Mouse (Mus musculus) CH12.LX (cell line): ENCODE measurements around the gene Tas2r113. TPM values are rescaled to one million over a fixed set of nuclear protein-coding genes. Genes with fewer than 3 reads are reported as not detected.

Experiments
- DNase-seq: peaks from one replicate; pipeline ENCODE4 v3.0.0-alpha.2; 2013; ENCODE audit errors: extremely low read depth
- H3K27ac ChIP-seq: 2 replicates; pipeline ENCODE4 v1.5.1; 2012; ENCODE audit warnings: low read depth, mild to moderate bottlenecking, control low read depth, moderate library complexity; ENCODE audit not compliant: insufficient read depth
- H3K27me3 ChIP-seq: replicated peaks from 2 replicates; pipeline ENCODE3; 2012; ENCODE audit warnings: inconsistent platforms
- H3K36me3 ChIP-seq, 2 experiments: replicated peaks in 1 of 2; 2 replicates each; pipeline versions ENCODE3 to v1.6.1; 2012; ENCODE audit warnings: inconsistent platforms in 1 of 2, low read length in 1 of 2, mild to moderate bottlenecking in 1 of 2, mixed read lengths in 1 of 2, moderate library complexity in 1 of 2; ENCODE audit not compliant: control insufficient read depth in 1 of 2, insufficient read depth in 1 of 2
- H3K4me1 ChIP-seq, 2 experiments: 2 replicates each; pipeline ENCODE4 v1.6.1; 2012; ENCODE audit warnings: inconsistent platforms in 1 of 2, moderate library complexity in 1 of 2; ENCODE audit not compliant: insufficient read depth in 2 of 2, control insufficient read depth in 1 of 2
- H3K4me2 ChIP-seq: 2 replicates; pipeline ENCODE4 v1.6.1; 2012; ENCODE audit warnings: low read depth, mild to moderate bottlenecking, control low read depth; ENCODE audit not compliant: poor library complexity, insufficient read depth, severe bottlenecking
- H3K4me3 ChIP-seq, 3 experiments: fragments of 150-350 bp in 1 of 3; sonication (generic) in 1 of 3; replicated peaks in 1 of 3; 2 replicates each; pipeline versions ENCODE3 to v1.5.1; 2011 to 2012; ENCODE audit warnings: low read depth in 2 of 3, low read length in 2 of 3, mild to moderate bottlenecking in 2 of 3, moderate library complexity in 2 of 3, control low read depth in 1 of 3, improper control_type of control experiment in 1 of 3, inconsistent platforms in 1 of 3, mixed read lengths in 1 of 3; ENCODE audit not compliant: poor library complexity in 1 of 3
- H3K79me2 ChIP-seq: replicated peaks from 2 replicates; pipeline ENCODE4 v1.6.1; 2012; ENCODE audit warnings: mild to moderate bottlenecking, moderate library complexity; ENCODE audit not compliant: control insufficient read depth, poor library complexity, insufficient read depth, severe bottlenecking; ENCODE audit errors: extremely low read depth
- H3K9ac ChIP-seq: 2 replicates; pipeline ENCODE4 v1.6.1; 2012; ENCODE audit warnings: low read depth, mild to moderate bottlenecking, control low read depth, moderate library complexity; ENCODE audit not compliant: insufficient read depth
- H3K9me3 ChIP-seq: replicated peaks from 2 replicates; pipeline ENCODE3; 2012; ENCODE audit warnings: low read length, inconsistent platforms, mixed read lengths
- CHD1 ChIP-seq: IDR thresholded peaks from 2 replicates; pipeline ENCODE4 v1.6.1; 2012; ENCODE audit warnings: low read depth, low read length, improper control_type of control experiment, inconsistent platforms
- CHD2 ChIP-seq: IDR thresholded peaks from 2 replicates; pipeline ENCODE4 v1.6.1; 2011; ENCODE audit warnings: low read length, improper control_type of control experiment
- CTCF ChIP-seq, 2 experiments: IDR thresholded peaks in 1 of 2; conservative IDR thresholded peaks in 1 of 2; 2 replicates each; pipeline ENCODE4 v1.5.1; 2011 to 2012; ENCODE audit warnings: low read depth in 2 of 2, low read length in 2 of 2, improper control_type of control experiment in 1 of 2, inconsistent platforms in 1 of 2, mild to moderate bottlenecking in 1 of 2, moderate library complexity in 1 of 2
- E2F4 ChIP-seq: IDR thresholded peaks from 2 replicates; pipeline ENCODE4 v1.6.1; 2011; ENCODE audit warnings: low read depth, low read length, improper control_type of control experiment; ENCODE audit not compliant: insufficient replicate concordance
- GABPA ChIP-seq: IDR thresholded peaks from 2 replicates; pipeline ENCODE4 v1.6.1; 2012; ENCODE audit warnings: low read depth, low read length, improper control_type of control experiment, inconsistent platforms; ENCODE audit not compliant: insufficient replicate concordance
- HCFC1 ChIP-seq: IDR thresholded peaks from 2 replicates; pipeline ENCODE4 v1.6.1; 2012; ENCODE audit warnings: low read depth, mild to moderate bottlenecking, inconsistent platforms, low read length, improper control_type of control experiment
- IRF4 ChIP-seq: IDR thresholded peaks from 2 replicates; pipeline ENCODE4 v1.6.1; 2014; ENCODE audit warnings: low read depth, mild to moderate bottlenecking, inconsistent platforms, low read length, improper control_type of control experiment
- JUN ChIP-seq: IDR thresholded peaks from 2 replicates; pipeline ENCODE4 v1.6.1; 2011; ENCODE audit warnings: low read depth, mild to moderate bottlenecking, low read length, improper control_type of control experiment, moderate library complexity; ENCODE audit not compliant: insufficient read depth
- JUND ChIP-seq: conservative IDR thresholded peaks from 2 replicates; pipeline ENCODE4 v1.6.1; 2011; ENCODE audit warnings: low read depth, low read length, improper control_type of control experiment
- KAT2A ChIP-seq: IDR thresholded peaks from 2 replicates; pipeline ENCODE4 v1.6.1; 2012; ENCODE audit warnings: low read length, improper control_type of control experiment, inconsistent platforms; ENCODE audit not compliant: insufficient replicate concordance
- MAX ChIP-seq: IDR thresholded peaks from 2 replicates; pipeline ENCODE4 v1.6.1; 2011; ENCODE audit warnings: low read length, improper control_type of control experiment
- MXI1 ChIP-seq: IDR thresholded peaks from 2 replicates; pipeline ENCODE4 v1.6.1; 2011; ENCODE audit warnings: mild to moderate bottlenecking, low read depth, low read length, improper control_type of control experiment
- NELFE ChIP-seq: IDR thresholded peaks from 2 replicates; pipeline ENCODE4 v1.6.1; 2011; ENCODE audit warnings: low read depth, low read length, improper control_type of control experiment
- NRF1 ChIP-seq: IDR thresholded peaks from 2 replicates; pipeline ENCODE4 v1.6.1; 2014; ENCODE audit warnings: low read depth, mild to moderate bottlenecking, inconsistent platforms, low read length, improper control_type of control experiment, moderate library complexity
- PAX5 ChIP-seq: IDR thresholded peaks from 2 replicates; pipeline ENCODE4 v1.6.1; 2012; ENCODE audit warnings: low read length, inconsistent platforms, mixed read lengths
- POLR2A ChIP-seq: IDR thresholded peaks from 2 replicates; pipeline ENCODE4 v1.6.1; 2011; ENCODE audit warnings: low read depth, mild to moderate bottlenecking, improper control_type of control experiment, low read length
- RAD21 ChIP-seq: IDR thresholded peaks from 2 replicates; pipeline ENCODE4 v1.6.1; 2011; ENCODE audit warnings: low read depth, mild to moderate bottlenecking, low read length, improper control_type of control experiment, moderate library complexity
- RCOR1 ChIP-seq: conservative IDR thresholded peaks from 2 replicates; pipeline ENCODE4 v1.6.1; 2012; ENCODE audit warnings: low read depth, mild to moderate bottlenecking, inconsistent platforms, low read length, improper control_type of control experiment
- SIN3A ChIP-seq: IDR thresholded peaks from 2 replicates; pipeline ENCODE4 v1.6.1; 2012; ENCODE audit warnings: low read length, improper control_type of control experiment, inconsistent platforms
- TCF12 ChIP-seq: IDR thresholded peaks from 2 replicates; pipeline ENCODE4 v1.6.1; 2014; ENCODE audit warnings: low read depth, mild to moderate bottlenecking, inconsistent platforms, low read length, improper control_type of control experiment
- UBTF ChIP-seq: IDR thresholded peaks from 2 replicates; pipeline ENCODE4 v1.6.1; 2012; ENCODE audit warnings: low read depth, mild to moderate bottlenecking, inconsistent platforms, low read length, improper control_type of control experiment, moderate library complexity
- USF1 ChIP-seq: IDR thresholded peaks from 2 replicates; pipeline ENCODE4 v1.6.1; 2014; ENCODE audit warnings: low read depth, mild to moderate bottlenecking, inconsistent platforms, low read length, improper control_type of control experiment
- USF2 ChIP-seq: conservative IDR thresholded peaks from 2 replicates; pipeline ENCODE4 v1.6.1; 2011; ENCODE audit warnings: low read depth, low read length, improper control_type of control experiment
- ZC3H11A ChIP-seq: IDR thresholded peaks from 2 replicates; pipeline ENCODE4 v1.6.1; 2012; ENCODE audit warnings: low read depth, mild to moderate bottlenecking, inconsistent platforms, low read length, improper control_type of control experiment
- ZMIZ1 ChIP-seq: IDR thresholded peaks from 2 replicates; pipeline ENCODE4 v1.6.1; 2012; ENCODE audit warnings: low read depth, mild to moderate bottlenecking, inconsistent platforms, low read length, improper control_type of control experiment
- ZNF384 ChIP-seq: IDR thresholded peaks from 2 replicates; pipeline ENCODE4 v1.6.1; 2012; ENCODE audit warnings: low read depth, low read length, improper control_type of control experiment, inconsistent platforms
- dilution Hi-C: fragments of 300-500 bp; cut with MboI; formaldehyde crosslinking; loops from 2 replicates; pipeline ENCODE4 v1.14.3; 2020; ENCODE audit warnings: low sequenced_read_pairs; ENCODE audit not compliant: extremely low pct_unique_long_range_greater_than_20kb, extremely low pct_ligation_motif_present
- in situ Hi-C: fragments of 300-500 bp; cut with MboI; formaldehyde crosslinking; loops from 3 replicates; pipeline ENCODE4 v1.14.3; 2019; ENCODE audit warnings: low sequenced_read_pairs, low pct_ligation_motif_present, low pct_unique_long_range_greater_than_20kb, mixed read lengths
- polyA plus RNA-seq: library from polyadenylated mRNA; unstranded; fragments of >175 nt; gene quantifications from 2 replicates; pipeline ENCODE4 v1.2.1, GENCODE M21; 2012; ENCODE audit warnings: low read depth; ENCODE audit not compliant: insufficient read length
- total RNA-seq, 2 experiments: library from RNA; depleted of rRNA; stranded (reverse); fragments of 300-350 nt in 1 of 2; fragments of >200 nt in 1 of 2; gene quantifications; 2 replicates each; pipeline ENCODE4 v1.2.3; 2012 to 2014

Gene Tas2r113
- total and polyA plus RNA-seq, 3 experiments: not detected

DNA sequence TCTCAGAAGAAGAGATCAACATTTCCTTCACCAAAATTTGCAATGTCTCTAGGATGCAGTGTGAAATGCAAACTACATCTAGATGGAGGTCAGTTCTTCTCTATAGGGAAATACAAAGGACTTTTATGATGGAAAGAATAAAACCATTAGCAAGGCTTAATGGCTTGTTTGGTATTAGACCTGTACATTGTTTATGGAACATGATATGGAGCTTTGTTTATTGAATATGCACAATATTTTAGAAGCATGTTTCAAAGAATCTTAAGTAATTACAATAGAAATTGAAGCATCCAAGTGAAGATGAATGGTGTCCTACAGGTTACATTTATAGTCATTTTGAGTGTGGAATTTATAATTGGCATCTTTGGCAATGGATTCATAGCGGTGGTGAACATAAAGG, 37.7 kb upstream of the Tas2r113 start, which contains the start of gene Tas2r116:
Gene Tas2r116, plus strand, starts transcription at position 301 of the 400 bp plus-strand sequence.
- Histone ChIP-seq H3K27me3 (no peaks in the 10 kb centered on the region), H3K9me3 (peaks cover 12% of the 10 kb centered on the region), H3K27ac (no peak within 1 kb of the TSS), H3K4me2 (no peak within 1 kb of the TSS), H3K9ac (no peak within 1 kb of the TSS), H3K79me2 (no peaks in the 10 kb centered on the region), H3K4me3 (no peak within 1 kb of the TSS), H3K4me1 (no peaks in the 10 kb centered on the region), H3K36me3 (no peaks in the 10 kb centered on the region)
- dilution Hi-C loops: no loop called here
- TF ChIP-seq IRF4 (no peak), USF2 (no peak), ZMIZ1 (no peak), RCOR1 (no peak), JUN (no peak), CTCF (conservative IDR thresholded peaks at IDR 0.05 in 1 of 2, IDR thresholded peaks at IDR 0.05 in 1 of 2; ENCODE audit: low read depth in 2 of 2, low read length in 2 of 2) (no peak), NELFE (no peak), GABPA (no peak), CHD1 (no peak), NRF1 (no peak), ZNF384 (no peak), RAD21 (no peak), HCFC1 (no peak)
- in situ Hi-C loops: no loop called here
- no peak for DNase-seq

- H3K27me3 ChIP-seq: no peaks in the 10 kb centered on the region
Measured at GRCm38 (mm10) chr6:132867708-132868107, 25.1 kb upstream of the Tas2r113 start, which contains the start of gene Tas2r110. TSS of gene Tas2r110 (plus strand) at chr6:132868008.

DNA sequence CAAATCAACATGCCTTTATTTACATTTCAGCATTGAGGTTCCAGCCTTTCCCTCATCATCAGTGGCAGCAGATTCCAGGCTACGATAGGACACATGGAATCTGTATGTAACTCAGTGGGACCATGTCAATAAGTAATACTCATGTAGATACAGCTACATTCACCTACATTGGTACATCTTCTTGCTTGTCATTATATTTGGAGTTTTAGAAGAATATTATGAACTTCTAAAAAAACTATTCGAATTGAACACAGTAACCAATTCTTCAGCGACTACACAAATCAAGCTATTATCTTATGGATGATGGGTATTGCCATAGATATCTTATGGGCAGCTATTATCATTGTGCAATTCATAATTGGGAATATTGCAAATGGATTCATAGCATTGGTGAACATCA, 16.5 kb downstream of the Tas2r113 start, which contains the start of gene Tas2r125:
Gene Tas2r125, plus strand, starts transcription at position 301 of the 400 bp plus-strand sequence.
- H3K79me2 ChIP-seq: no peaks in the 10 kb centered on the region
- TF ChIP-seq MAX: no peak
- no peak for TF ChIP-seq USF1
- no peak for TF ChIP-seq PAX5
- TF ChIP-seq JUND: no peak
- no peak for TF ChIP-seq ZMIZ1
- TF ChIP-seq USF2: no peak
- TF ChIP-seq ZC3H11A: no peak
- no peak for TF ChIP-seq CTCF (conservative IDR thresholded peaks at IDR 0.05 in 1 of 2, IDR thresholded peaks at IDR 0.05 in 1 of 2; ENCODE audit: low read depth in 2 of 2, low read length in 2 of 2)
- no peak for TF ChIP-seq MXI1
- no peak for TF ChIP-seq JUN
- no peak for TF ChIP-seq GABPA
- no peak for TF ChIP-seq TCF12
- TF ChIP-seq SIN3A: no peak
- TF ChIP-seq CHD2: no peak
- TF ChIP-seq KAT2A: no peak
- H3K4me1 ChIP-seq: no peaks in the 10 kb centered on the region
- in situ Hi-C loops (no loop called here), dilution Hi-C loops (no loop called here)
- DNase-seq: no peak
- H3K36me3 ChIP-seq: no peaks in the 10 kb centered on the region
- H3K27ac ChIP-seq: no peak within 1 kb of the TSS
- H3K27me3 ChIP-seq: no peaks in the 10 kb centered on the region
- H3K9ac ChIP-seq: no peak within 1 kb of the TSS
- H3K4me3 ChIP-seq: no peak within 1 kb of the TSS
- H3K9me3 ChIP-seq: peaks cover 14% of the 10 kb centered on the region
- no peak within 1 kb of the TSS for H3K4me2 ChIP-seq

More at GRCm38 (mm10) chr6:132867708-132868107, 25.1 kb upstream of the Tas2r113 start, which contains the start of gene Tas2r110:
- DNase-seq: no peak
- in situ Hi-C loops: no loop called here
- Histone ChIP-seq H3K27ac (no peak within 1 kb of the TSS), H3K9me3 (no peaks in the 10 kb centered on the region), H3K4me1 (no peaks in the 10 kb centered on the region), H3K79me2 (no peaks in the 10 kb centered on the region), H3K9ac (no peak within 1 kb of the TSS), H3K4me2 (no peak within 1 kb of the TSS), H3K36me3 (no peaks in the 10 kb centered on the region), H3K4me3 (no peak within 1 kb of the TSS)
- dilution Hi-C loops: no loop called here
- no peak for TF ChIP-seq NELFE
- no peak for TF ChIP-seq UBTF
- no peak for TF ChIP-seq E2F4
- no peak for TF ChIP-seq POLR2A
